Mouse (Mus musculus): ENCODE measurements around the gene Izumo1. TPM values are rescaled to one million over a fixed set of nuclear protein-coding genes. Genes with fewer than 3 reads are reported as not detected.

Izumo1 gene
- polyA plus RNA-seq, 1 experiment from 2014 or later = 0.08 TPM

DNA sequence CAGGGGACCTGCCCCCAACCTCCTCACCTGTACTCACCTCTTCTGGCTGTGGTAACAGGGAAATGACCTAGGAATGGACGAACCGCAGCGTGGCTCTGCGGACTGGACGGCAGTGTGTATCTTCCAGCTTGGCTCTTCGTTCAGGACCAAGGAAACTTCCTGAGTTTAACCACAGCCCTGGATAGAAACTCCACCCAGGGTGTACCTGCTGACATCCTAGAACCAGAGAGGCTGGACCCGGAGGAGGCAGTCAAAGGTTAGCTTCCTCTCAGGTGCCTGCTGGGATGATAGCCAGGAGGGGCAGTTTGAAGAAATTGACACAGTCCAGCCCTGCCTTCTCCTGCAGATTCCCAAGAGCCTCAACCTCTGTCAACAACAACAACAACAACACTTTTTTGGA lies 44.5 kb downstream of the Izumo1 start, which contains the start of gene Fut2:
Gene Fut2 (minus strand): TSS at position 234 of the 400 bp plus-strand sequence.
- TF ChIP-seq CTCF (IDR thresholded peaks at IDR 0.05; ENCODE audit: low read depth) = no peak
- no peak within 1 kb of the TSS for H3K9ac ChIP-seq (ENCODE audit: low read depth, low read length)
- H3K4me1 ChIP-seq (replicated peaks; ENCODE audit: control insufficient read depth, insufficient read depth, low read length) = no peaks in the 10 kb centered on the region
- H3K27me3 ChIP-seq (replicated peaks; ENCODE audit: control insufficient read depth, insufficient read depth, low read length) = peaks cover 51% of the 10 kb centered on the region
- WGBS = 47% methylated on average over 7 of the region's 7 CpGs
- H3K9me3 ChIP-seq (ENCODE audit: control insufficient read depth) = no peaks in the 10 kb centered on the region
- H3K27ac ChIP-seq (ENCODE audit: low read depth, low read length) = no peak within 1 kb of the TSS
- ATAC-seq = no peak; the same call in 1 of the 2 replicates
- H3K4me3 ChIP-seq (ENCODE audit: low read depth, low read length) = peak within 1 kb of the TSS; percentile 1; the same call in 1 of the 2 replicates
- no peaks in the 10 kb centered on the region for H3K36me3 ChIP-seq (ENCODE audit: control insufficient read depth, insufficient read depth)
- H3K4me2 ChIP-seq (replicated peaks; ENCODE audit: low read depth) = peak within 1 kb of the TSS; percentile 1; the same call in 1 of the 2 replicates

GRCm38 (mm10) chr7:45667761-45668160 lies 46.1 kb downstream of the Izumo1 start:
- ATAC-seq = no peak
- 85% methylated on average over 14 of the region's 14 CpGs for WGBS
- H3K4me1 ChIP-seq (replicated peaks; ENCODE audit: control insufficient read depth, insufficient read depth, low read length) = no peaks in the 10 kb centered on the region
- no peaks in the 10 kb centered on the region for H3K9me3 ChIP-seq (ENCODE audit: control insufficient read depth)
- H3K4me2 ChIP-seq (replicated peaks; ENCODE audit: low read depth) = no peak overlapping the region
- H3K9ac ChIP-seq (ENCODE audit: low read depth, low read length) = no peak overlapping the region
- no peaks in the 10 kb centered on the region for H3K36me3 ChIP-seq (ENCODE audit: control insufficient read depth, insufficient read depth)
- H3K27me3 ChIP-seq (replicated peaks; ENCODE audit: control insufficient read depth, insufficient read depth, low read length) = peaks cover 62% of the 10 kb centered on the region
- H3K27ac ChIP-seq (ENCODE audit: low read depth, low read length) = no peak overlapping the region
- H3K4me3 ChIP-seq (ENCODE audit: low read depth, low read length) = no peak overlapping the region
- no peak for TF ChIP-seq CTCF (IDR thresholded peaks at IDR 0.05; ENCODE audit: low read depth)

DNA sequence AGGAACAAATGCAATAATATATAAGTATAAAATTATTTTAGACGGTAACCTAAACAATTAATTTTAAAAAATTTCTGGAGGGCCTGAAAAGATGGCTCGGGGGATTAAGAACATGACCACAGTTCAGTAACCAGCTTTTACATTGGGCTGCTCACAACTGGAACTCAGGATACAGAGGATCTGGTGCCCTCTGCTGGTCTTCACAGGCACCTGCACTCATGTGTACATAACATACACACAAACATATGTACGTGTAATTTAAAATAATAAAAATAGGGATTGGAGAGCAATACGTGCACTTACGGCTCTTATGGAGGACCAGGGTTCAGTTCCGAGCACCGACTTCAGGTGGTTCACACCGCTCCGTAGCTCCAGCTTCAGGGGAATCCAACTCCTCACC lies 47.3 kb downstream of the Izumo1 start:
- WGBS = 96% methylated on average over 9 of the region's 9 CpGs
- no peaks in the 10 kb centered on the region for H3K36me3 ChIP-seq (ENCODE audit: control insufficient read depth, insufficient read depth)

DNA sequence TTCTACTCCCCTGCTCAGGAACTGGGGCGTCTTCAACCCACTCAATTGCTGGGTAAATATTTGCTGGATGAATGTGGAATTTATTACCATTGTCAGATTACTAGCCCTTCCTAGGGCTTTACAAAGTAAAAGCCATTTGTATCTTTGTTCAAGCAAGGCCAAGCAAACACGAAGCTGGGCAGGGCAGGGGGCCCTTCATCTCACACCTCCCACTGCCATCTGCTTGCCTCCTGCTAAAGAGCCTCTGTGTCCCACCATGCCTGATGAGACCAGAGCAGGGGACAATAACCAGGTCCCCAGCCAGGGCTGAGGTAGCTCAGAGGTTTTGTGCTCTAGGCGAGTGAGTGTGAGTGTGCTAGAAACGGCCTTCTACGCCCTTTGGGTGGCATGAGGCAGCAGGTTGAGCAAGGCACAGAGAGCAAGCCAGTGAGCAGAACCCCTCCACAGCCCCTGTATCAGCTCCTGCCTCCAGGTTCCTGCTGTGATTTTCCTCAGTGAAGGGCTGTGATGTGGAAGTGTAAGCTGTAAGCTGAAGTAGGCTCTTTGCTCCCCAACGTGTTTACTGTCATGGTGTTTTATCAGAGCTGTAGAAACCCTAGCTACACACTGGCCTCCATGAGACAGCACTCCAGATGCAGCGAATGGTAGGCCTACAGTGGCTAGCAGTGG lies 56.1 kb downstream of the Izumo1 start:
- no peak for ATAC-seq
- Histone ChIP-seq H3K9ac (ENCODE audit: low read depth, low read length) (no peak overlapping the region), H3K4me2 (replicated peaks; ENCODE audit: low read depth) (no peak overlapping the region), H3K27ac (ENCODE audit: low read depth, low read length) (no peak overlapping the region), H3K9me3 (ENCODE audit: control insufficient read depth) (no peaks in the 10 kb centered on the region), H3K4me1 (replicated peaks; ENCODE audit: control insufficient read depth, insufficient read depth, low read length) (peaks cover 3% of the 10 kb centered on the region; the same call in 1 of the 2 replicates), H3K36me3 (ENCODE audit: control insufficient read depth, insufficient read depth) (no peaks in the 10 kb centered on the region), H3K27me3 (replicated peaks; ENCODE audit: control insufficient read depth, insufficient read depth, low read length) (peaks cover 48% of the 10 kb centered on the region), H3K4me3 (ENCODE audit: low read depth, low read length) (no peak overlapping the region)
- TF ChIP-seq CTCF (IDR thresholded peaks at IDR 0.05; ENCODE audit: low read depth) = no peak
- WGBS = 57% methylated on average over 7 of the region's 7 CpGs

More for the DNA sequence above, 47.3 kb downstream of the Izumo1 start:
- H3K4me1 ChIP-seq (replicated peaks; ENCODE audit: control insufficient read depth, insufficient read depth, low read length) = no peaks in the 10 kb centered on the region
- peaks cover 62% of the 10 kb centered on the region for H3K27me3 ChIP-seq (replicated peaks; ENCODE audit: control insufficient read depth, insufficient read depth, low read length)
- no peak overlapping the region for H3K9ac ChIP-seq (ENCODE audit: low read depth, low read length)
- TF ChIP-seq CTCF (IDR thresholded peaks at IDR 0.05; ENCODE audit: low read depth) = peak; percentile 43
- no peak for ATAC-seq
- no peak overlapping the region for H3K27ac ChIP-seq (ENCODE audit: low read depth, low read length)
- H3K9me3 ChIP-seq (ENCODE audit: control insufficient read depth) = no peaks in the 10 kb centered on the region
- no peak overlapping the region for H3K4me3 ChIP-seq (ENCODE audit: low read depth, low read length)
- H3K4me2 ChIP-seq (replicated peaks; ENCODE audit: low read depth) = no peak overlapping the region

Other genes with a start within 250 kb of the Izumo1 start
- 81.3 and 85.5 TPM in 2 replicates for gene Snrnp70, start 226.1 kb upstream of the Izumo1 start, polyA plus RNA-seq (2015; fragmentation: Nextera tagmentation; extraction: Ambion mirVana)
- gene Kcna7, start 216.2 kb upstream of the Izumo1 start, polyA plus RNA-seq (2015; fragmentation: Nextera tagmentation; extraction: Ambion mirVana) = 0.07 and 0.08 TPM in 2 replicates
- gene Ntf5, start 208.1 kb upstream of the Izumo1 start, polyA plus RNA-seq (2015; fragmentation: Nextera tagmentation; extraction: Ambion mirVana) = 2.0 TPM in 2 replicates
- gene Lhb, start 201.0 kb upstream of the Izumo1 start, polyA plus RNA-seq (2015; fragmentation: Nextera tagmentation; extraction: Ambion mirVana) = not detected in 2 replicates
- gene Gys1, start 187.0 kb upstream of the Izumo1 start, polyA plus RNA-seq (2015; fragmentation: Nextera tagmentation; extraction: Ambion mirVana) = 10.4 and 10.6 TPM in 2 replicates
- 35.6 and 38.6 TPM in 2 replicates for gene Ruvbl2, start 183.7 kb upstream of the Izumo1 start, polyA plus RNA-seq (2015; fragmentation: Nextera tagmentation; extraction: Ambion mirVana)
- 13,232 and 14,059 TPM in 2 replicates for gene Ftl1, start 161.9 kb upstream of the Izumo1 start, polyA plus RNA-seq (2015; fragmentation: Nextera tagmentation; extraction: Ambion mirVana)
- gene Bax, start 154.9 kb upstream of the Izumo1 start, polyA plus RNA-seq (2015; fragmentation: Nextera tagmentation; extraction: Ambion mirVana) = 173 and 180 TPM in 2 replicates
- 0.65 and 0.78 TPM in 2 replicates for gene Tulp2, start 139.9 kb upstream of the Izumo1 start, polyA plus RNA-seq (2015; fragmentation: Nextera tagmentation; extraction: Ambion mirVana)
- gene Gm45808, start 135.0 kb upstream of the Izumo1 start, polyA plus RNA-seq (2015; fragmentation: Nextera tagmentation; extraction: Ambion mirVana) = not detected in 2 replicates
- 1.1 and 1.2 TPM in 2 replicates for gene Dhdh, start 133.0 kb upstream of the Izumo1 start, polyA plus RNA-seq (2015; fragmentation: Nextera tagmentation; extraction: Ambion mirVana)
- 199 and 218 TPM in 2 replicates for gene Nucb1, start 111.4 kb upstream of the Izumo1 start, polyA plus RNA-seq (2015; fragmentation: Nextera tagmentation; extraction: Ambion mirVana)
- 7.4 and 9.0 TPM in 2 replicates for gene Ppp1r15a, start 95.5 kb upstream of the Izumo1 start, polyA plus RNA-seq (2015; fragmentation: Nextera tagmentation; extraction: Ambion mirVana)
- 0.80 and 1.6 TPM in 2 replicates for gene Plekha4, start 95.5 kb upstream of the Izumo1 start, polyA plus RNA-seq (2015; fragmentation: Nextera tagmentation; extraction: Ambion mirVana)
- 0.73 and 1.2 TPM in 2 replicates for gene Hsd17b14, start 66.9 kb upstream of the Izumo1 start, polyA plus RNA-seq (2015; fragmentation: Nextera tagmentation; extraction: Ambion mirVana)
- 17.7 and 18.6 TPM in 2 replicates for gene Bcat2, start 51.7 kb upstream of the Izumo1 start, polyA plus RNA-seq (2015; fragmentation: Nextera tagmentation; extraction: Ambion mirVana)
- gene Fgf21, start 6.3 kb upstream of the Izumo1 start, polyA plus RNA-seq (2015; fragmentation: Nextera tagmentation; extraction: Ambion mirVana) = not detected in 2 replicates
- gene Fut1, start 4.5 kb upstream of the Izumo1 start, polyA plus RNA-seq (2015; fragmentation: Nextera tagmentation; extraction: Ambion mirVana) = 0.05 and 0.23 TPM in 2 replicates
- gene Rasip1, start 5.7 kb downstream of the Izumo1 start, polyA plus RNA-seq (2015; fragmentation: Nextera tagmentation; extraction: Ambion mirVana) = 5.7 and 6.1 TPM in 2 replicates
- 2.8 and 3.7 TPM in 2 replicates for gene Mamstr, start 18.2 kb downstream of the Izumo1 start, polyA plus RNA-seq (2015; fragmentation: Nextera tagmentation; extraction: Ambion mirVana)
- gene Fut2, start 44.6 kb downstream of the Izumo1 start, polyA plus RNA-seq (2015; fragmentation: Nextera tagmentation; extraction: Ambion mirVana) = 2.9 and 3.6 TPM in 2 replicates
- 0.10 and 0.20 TPM in 2 replicates for gene Ntn5, start 62.2 kb downstream of the Izumo1 start, polyA plus RNA-seq (2015; fragmentation: Nextera tagmentation; extraction: Ambion mirVana)
- gene Sec1, start 72.6 kb downstream of the Izumo1 start, polyA plus RNA-seq (2015; fragmentation: Nextera tagmentation; extraction: Ambion mirVana) = 0.08 and 0.25 TPM in 2 replicates
- gene Car11, start 78.0 kb downstream of the Izumo1 start, polyA plus RNA-seq (2015; fragmentation: Nextera tagmentation; extraction: Ambion mirVana) = 2.1 and 2.7 TPM in 2 replicates
- gene Dbp, start 83.3 kb downstream of the Izumo1 start, polyA plus RNA-seq (2015; fragmentation: Nextera tagmentation; extraction: Ambion mirVana) = 6.9 and 8.6 TPM in 2 replicates
- 708 and 740 TPM in 2 replicates for gene Rpl18, start 93.6 kb downstream of the Izumo1 start, polyA plus RNA-seq (2015; fragmentation: Nextera tagmentation; extraction: Ambion mirVana)
- gene Sphk2, start 96.2 kb downstream of the Izumo1 start, polyA plus RNA-seq (2015; fragmentation: Nextera tagmentation; extraction: Ambion mirVana) = 55.1 and 55.9 TPM in 2 replicates
- gene Fam83e, start 99.4 kb downstream of the Izumo1 start, polyA plus RNA-seq (2015; fragmentation: Nextera tagmentation; extraction: Ambion mirVana) = 16.6 and 16.7 TPM in 2 replicates
- gene Spaca4, start 104.0 kb downstream of the Izumo1 start, polyA plus RNA-seq (2015; fragmentation: Nextera tagmentation; extraction: Ambion mirVana) = 0.17 and 0.22 TPM in 2 replicates
- gene Lmtk3, start 161.9 kb downstream of the Izumo1 start, polyA plus RNA-seq (2015; fragmentation: Nextera tagmentation; extraction: Ambion mirVana) = 0.08 and 0.29 TPM in 2 replicates
- 36.7 and 37.1 TPM in 2 replicates for gene Sult2b1, start 162.9 kb downstream of the Izumo1 start, polyA plus RNA-seq (2015; fragmentation: Nextera tagmentation; extraction: Ambion mirVana)
- 61.9 and 66.4 TPM in 2 replicates for gene Cyth2, start 192.8 kb downstream of the Izumo1 start, polyA plus RNA-seq (2015; fragmentation: Nextera tagmentation; extraction: Ambion mirVana)
- 0.10 and 0.27 TPM in 2 replicates for gene Kcnj14, start 203.0 kb downstream of the Izumo1 start, polyA plus RNA-seq (2015; fragmentation: Nextera tagmentation; extraction: Ambion mirVana)
- gene Grwd1, start 209.1 kb downstream of the Izumo1 start, polyA plus RNA-seq (2015; fragmentation: Nextera tagmentation; extraction: Ambion mirVana) = 16.4 and 16.6 TPM in 2 replicates

Measured in intestine, postnatal 0 days (tissue).